Mouse (Mus musculus): ENCODE results near the gene Zfp78.
A peak's percentile ranks its signal among the peaks of the same experiment; 100 is the strongest.

Gene Zfp78

DNA sequence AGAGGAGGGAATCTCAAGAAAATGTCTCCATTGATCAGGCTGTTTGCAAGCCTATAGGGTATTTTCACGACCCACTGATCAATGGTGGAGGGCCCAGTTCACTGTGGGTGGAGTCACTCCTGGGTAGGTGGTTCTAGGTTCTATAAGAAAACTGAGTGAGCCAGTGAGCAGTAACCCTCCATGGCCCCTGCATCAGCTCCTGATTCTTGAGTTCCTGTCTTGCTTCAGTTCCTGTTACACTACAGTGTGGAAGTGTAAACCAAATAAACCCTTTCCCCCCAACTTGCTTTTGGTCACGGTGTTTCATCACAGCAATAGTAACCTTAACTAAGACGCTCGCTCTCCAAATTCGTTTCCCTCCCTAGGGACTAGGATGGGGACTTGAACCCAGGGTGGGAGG, 25.9 kb downstream of the Zfp78 start:
- DNase-seq (ENCODE audit: low spot score) = no peak

DNA sequence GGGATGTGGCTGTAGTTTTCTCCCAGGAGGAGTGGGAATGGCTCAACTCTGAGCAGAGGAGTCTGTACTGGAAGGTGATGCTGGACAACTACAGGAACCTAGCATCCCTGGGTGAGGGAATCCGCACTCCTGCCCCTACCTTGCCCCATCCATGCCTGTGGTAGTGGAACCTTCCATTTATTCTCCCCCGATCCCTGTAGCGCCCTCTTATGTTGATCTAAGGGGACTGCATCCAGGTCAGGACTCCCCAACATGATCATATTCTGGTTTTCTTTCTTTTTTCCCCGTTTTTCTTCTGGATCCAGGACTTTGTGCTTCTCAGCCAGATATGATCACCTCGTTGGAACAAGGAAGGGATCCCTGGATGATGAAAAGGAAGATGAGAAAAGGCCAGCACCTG, 26.4 kb downstream of the Zfp78 start:
- no peak for DNase-seq (ENCODE audit: low spot score)

DNA sequence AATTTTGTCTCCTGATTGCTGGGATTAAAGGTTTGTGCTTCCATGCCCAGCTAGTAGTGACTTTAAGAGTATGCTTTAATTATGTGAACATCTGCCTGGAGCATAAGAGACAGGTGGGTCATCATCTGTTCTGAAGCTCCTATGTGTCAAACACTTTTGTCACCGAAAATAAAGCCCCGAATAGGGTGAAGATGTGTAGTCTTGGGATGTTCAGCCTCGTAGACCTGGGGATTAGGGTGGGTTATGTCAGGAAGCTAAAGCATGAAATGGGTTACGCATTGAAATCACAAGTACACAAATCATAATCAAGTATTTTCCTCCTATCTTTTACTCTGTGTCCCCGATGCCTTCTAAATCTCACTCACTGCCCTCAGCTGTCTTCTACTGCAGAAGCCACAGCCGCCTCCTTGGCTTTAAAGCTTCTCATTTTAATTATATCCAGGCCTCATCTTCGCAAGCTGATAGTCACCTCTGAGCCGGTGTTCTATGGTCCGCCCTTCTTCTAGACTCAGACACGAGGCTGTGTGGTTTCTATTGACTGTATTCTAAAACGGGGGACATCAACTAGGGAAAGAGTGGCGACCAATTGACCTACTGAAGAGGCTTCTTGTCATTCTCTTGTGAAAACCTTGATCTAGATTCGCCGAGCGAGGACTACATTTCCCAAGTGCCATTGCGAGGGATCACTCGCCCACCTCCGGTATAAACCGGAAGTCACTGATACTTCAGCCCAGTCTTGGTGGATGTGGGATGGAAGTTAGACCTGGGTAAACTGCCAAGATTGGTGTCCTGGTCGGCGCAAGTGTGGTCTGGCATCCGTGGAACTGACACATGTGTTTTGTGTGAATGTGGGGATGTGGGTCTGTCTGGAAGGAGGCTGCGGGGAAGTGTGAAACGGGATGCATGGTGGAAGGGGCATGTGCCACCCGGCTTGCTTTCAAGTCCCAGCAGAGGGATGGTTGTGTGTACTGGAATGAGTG, 35.2 kb downstream of the Zfp78 start, which contains the start of gene Smim17:
Gene Smim17 (plus strand): TSS at position 720 of the 980 bp plus-strand sequence.
- DNase-seq (ENCODE audit: low spot score) = peak; percentile 23

DNA sequence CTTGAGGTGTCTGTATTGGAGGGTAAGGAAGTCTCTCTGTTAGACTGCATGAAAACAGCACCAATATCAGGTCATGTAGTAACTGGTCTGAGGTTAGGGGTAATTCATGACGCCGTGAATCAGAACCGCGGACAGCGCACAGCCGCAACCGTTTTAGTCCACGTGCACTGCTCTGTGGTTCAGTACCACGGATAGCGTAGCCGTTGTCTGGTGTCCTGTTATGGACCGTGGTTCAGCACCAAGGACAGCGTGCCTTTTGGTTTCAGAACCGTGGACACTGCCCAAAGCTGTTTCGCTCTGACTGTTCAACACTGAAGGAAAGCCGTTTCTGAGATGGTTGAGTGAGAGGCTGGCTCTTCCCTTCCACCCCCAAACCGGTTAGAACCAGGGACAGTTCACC, 47.0 kb downstream of the Zfp78 start, which contains the start of gene Gm20715:
Gene Gm20715 (plus strand): TSS at position 235 of the 400 bp plus-strand sequence.
- peak; percentile 97 for DNase-seq (ENCODE audit: low spot score)

DNA sequence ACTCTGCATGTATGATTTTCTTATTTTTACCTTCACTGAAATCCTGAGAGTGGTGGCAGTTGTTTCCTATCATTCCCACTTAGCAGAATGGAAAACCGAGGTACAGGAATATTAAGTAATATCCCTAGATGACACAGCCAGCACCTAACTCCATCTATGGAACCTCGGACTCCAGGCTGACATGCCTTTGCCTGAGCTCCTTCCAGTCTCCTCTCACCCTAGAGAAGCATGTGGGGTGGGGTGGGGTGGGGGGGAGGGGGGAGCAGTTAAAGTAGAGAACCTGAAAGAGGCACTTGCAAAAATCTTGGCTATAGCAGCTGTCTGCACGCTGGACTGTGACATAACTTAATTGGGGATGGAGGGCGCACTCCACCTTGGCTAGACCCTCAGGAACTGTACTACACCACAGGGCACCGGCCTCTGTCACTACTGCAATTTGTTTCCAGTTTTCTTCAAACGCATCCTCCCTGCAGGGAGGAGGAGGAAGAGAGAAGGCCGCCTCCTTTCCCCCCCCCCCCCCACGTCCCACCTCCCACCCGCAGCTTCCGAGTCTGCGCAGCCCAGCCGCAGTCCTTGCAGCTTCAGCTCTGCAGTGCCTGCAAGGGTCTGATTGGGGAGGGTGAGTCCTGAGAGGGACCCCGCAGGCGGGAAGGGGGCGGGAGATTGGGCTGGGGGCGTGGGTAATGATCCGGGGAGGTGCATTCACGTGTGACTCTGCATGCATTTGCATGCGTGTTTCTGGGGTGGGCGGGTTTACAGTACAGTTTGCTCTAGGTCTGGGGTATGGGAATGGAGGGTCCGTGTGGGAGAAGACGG, 51.8 kb downstream of the Zfp78 start:
- no peak for DNase-seq (ENCODE audit: low spot score)

DNA sequence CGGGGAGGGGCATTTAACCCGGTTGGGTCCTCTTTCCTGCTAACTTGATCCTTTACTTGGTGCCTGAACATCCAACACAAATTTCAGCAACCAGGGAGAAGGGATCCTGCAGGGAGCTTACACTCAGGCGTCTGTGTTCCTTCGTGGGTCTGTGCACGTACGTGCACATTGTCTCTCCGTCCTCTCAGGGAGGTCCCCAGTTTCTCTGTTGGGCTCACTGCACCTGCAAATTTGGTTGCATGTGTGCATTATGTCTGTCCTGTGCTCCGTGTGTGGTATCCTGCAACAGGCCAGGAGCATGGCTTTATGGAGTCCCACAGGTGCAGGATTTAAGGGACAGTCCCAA, 52.3 kb downstream of the Zfp78 start:
- no peak for DNase-seq (ENCODE audit: low spot score)

DNA sequence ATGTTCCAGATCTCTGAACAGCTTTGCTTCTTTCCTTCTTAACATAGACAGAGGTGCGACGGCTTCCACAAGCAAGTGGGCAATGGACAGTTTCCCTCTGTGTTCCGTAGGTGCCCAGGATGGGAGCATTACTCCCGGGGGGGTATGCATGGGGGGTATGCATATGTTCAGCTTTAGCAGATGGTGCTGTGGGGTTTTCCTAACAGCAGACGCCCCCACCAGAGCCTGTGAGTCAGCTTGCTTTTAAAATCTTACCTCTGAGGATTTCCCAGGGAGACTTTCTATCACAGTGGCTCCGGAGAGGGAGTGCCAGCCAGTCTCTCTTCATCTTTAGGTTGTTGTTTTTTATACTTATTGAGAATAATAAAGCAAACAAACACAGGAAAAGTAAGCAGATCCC, 56.8 kb downstream of the Zfp78 start:
- DNase-seq (ENCODE audit: low spot score) = no peak

DNA sequence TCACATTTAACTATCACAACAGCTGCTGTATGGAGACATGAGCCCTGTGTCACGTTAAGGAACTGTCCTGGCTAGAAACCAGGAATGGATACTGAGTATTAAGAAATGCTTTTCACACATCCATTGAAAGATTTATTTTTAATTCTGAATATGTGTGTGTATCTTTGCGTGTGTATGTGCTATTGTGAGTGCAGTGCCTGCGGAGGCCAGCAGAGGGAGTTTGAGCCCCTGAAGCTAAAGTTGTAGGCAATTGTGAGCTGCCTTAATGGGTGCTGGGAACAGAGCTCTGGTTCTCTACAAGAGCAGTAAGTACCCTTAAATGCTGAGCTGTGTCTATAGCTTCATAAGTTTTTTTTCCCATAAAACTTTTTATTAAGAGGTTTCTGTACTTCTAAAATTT, 66.3 kb downstream of the Zfp78 start:
- DNase-seq (ENCODE audit: low spot score) = no peak

DNA sequence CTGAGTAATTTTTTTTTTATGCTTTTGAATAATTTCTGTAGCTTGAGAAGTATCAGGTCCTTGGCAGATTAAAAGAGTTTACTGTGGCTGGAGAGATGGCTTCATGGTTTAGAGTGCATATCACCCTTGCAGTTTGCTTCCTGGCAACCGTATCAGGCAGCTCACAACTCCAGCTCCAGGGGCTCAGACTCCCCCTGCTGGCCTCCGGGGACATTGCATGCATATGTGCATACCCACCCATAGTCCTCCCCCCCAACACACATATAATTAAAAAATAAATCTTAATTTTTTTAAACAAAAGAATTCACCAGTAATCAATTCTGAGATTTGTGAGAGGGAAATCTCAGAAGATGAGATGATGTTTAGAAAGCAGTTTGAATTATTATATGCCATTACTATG, 67.3 kb downstream of the Zfp78 start:
- peak; percentile 3 for DNase-seq (ENCODE audit: low spot score)
